Mouse (Mus musculus) kidney, embryonic 16.5 days (tissue): ENCODE measurements around the gene Exoc3l2. TPM values are rescaled to one million over a fixed set of nuclear protein-coding genes. Genes with fewer than 3 reads are reported as not detected.

Experiments
- ATAC-seq: fragments of 200-750 bp; cut with Nextera tagmentation; 2 replicates; pipeline ENCODE4 v1.8.0; 2017; ENCODE audit warnings: moderate TSS enrichment; ENCODE audit not compliant: low FRiP score, low TSS enrichment
- H3K27ac ChIP-seq: fragments of 300-500 bp; sonication (generic); 2 replicates; pipeline ENCODE4 v1.5.1; 2014; ENCODE audit warnings: low read length
- H3K27me3 ChIP-seq: fragments of 300-500 bp; sonication (generic); 2 replicates; pipeline ENCODE4 v1.6.1; 2014; ENCODE audit warnings: low read length, control low read depth, mixed read lengths; ENCODE audit not compliant: insufficient read depth
- H3K36me3 ChIP-seq: fragments of 300-500 bp; sonication (generic); 2 replicates; pipeline ENCODE4 v1.6.1; 2014; ENCODE audit warnings: low read length, control low read depth, mixed read lengths; ENCODE audit not compliant: insufficient read depth
- H3K4me1 ChIP-seq: fragments of 300-500 bp; sonication (generic); 2 replicates; pipeline ENCODE4 v1.6.1; 2014; ENCODE audit warnings: low read length, control low read depth, mixed read lengths; ENCODE audit not compliant: insufficient read depth
- H3K4me2 ChIP-seq: fragments of 300-500 bp; sonication (generic); replicated peaks from 2 replicates; pipeline ENCODE4 v1.6.1; 2014; ENCODE audit warnings: low read depth, low read length
- H3K4me3 ChIP-seq: fragments of 300-500 bp; sonication (generic); 2 replicates; pipeline ENCODE4 v1.5.1; 2014; ENCODE audit warnings: mild to moderate bottlenecking, low read length
- H3K9ac ChIP-seq: fragments of 300-500 bp; sonication (generic); replicated peaks from 2 replicates; pipeline ENCODE4 v1.6.1; 2014; ENCODE audit warnings: low read length
- H3K9me3 ChIP-seq: fragments of 300-500 bp; sonication (generic); 2 replicates; pipeline ENCODE4 v1.6.1; 2016; ENCODE audit warnings: low read length, control low read depth
- WGBS: fragments of 180-500 bp; shearing (Covaris S2); extraction: QIAGEN DNeasy Blood & Tissue Kit; methylation state at CpG from one replicate; pipeline ENCODE4 v1.1.7; 2014; 5-methylcytosine and 5-hydroxymethylcytosine counted together
- polyA plus RNA-seq: library from polyadenylated mRNA; unstranded; fragments of >200 nt; fragmentation: Nextera tagmentation; extraction: Ambion mirVana; gene quantifications from 2 replicates; pipeline ENCODE4 v1.2.1, GENCODE M21; 2015

The Exoc3l2 gene
- 2.9 and 3.8 TPM in 2 replicates for polyA plus RNA-seq

GRCm38 (mm10) chr7:19462884-19463381 lies at the start of gene Exoc3l2:
Gene Exoc3l2, plus strand, starts transcription at chr7:19463331.
- 36% methylated on average over 6 of the region's 6 CpGs for WGBS
- Histone ChIP-seq H3K4me3 (peak within 1 kb of the TSS; percentile 35), H3K36me3 (no peaks in the 10 kb centered on the region), H3K27ac (peak within 1 kb of the TSS; percentile 56; the same call in 1 of the 2 replicates), H3K9ac (peak within 1 kb of the TSS; percentile 36), H3K4me2 (peak within 1 kb of the TSS; percentile 44), H3K27me3 (no peaks in the 10 kb centered on the region), H3K9me3 (no peaks in the 10 kb centered on the region), H3K4me1 (peaks cover 10% of the 10 kb centered on the region)
- ATAC-seq, result no peak

- Histone ChIP-seq H3K27ac (no peak overlapping the region), H3K4me3 (no peak overlapping the region), H3K4me1 (peaks cover 4% of the 10 kb centered on the region; the same call in 1 of the 2 replicates), H3K36me3 (no peaks in the 10 kb centered on the region), H3K27me3 (peaks cover 4% of the 10 kb centered on the region; the same call in 1 of the 2 replicates), H3K9me3 (0 out of 2 replicates have a peak, but pooled peaks cover 6% of the 10 kb centered on the region), H3K9ac (no peak overlapping the region), H3K4me2 (no peak overlapping the region)
- ATAC-seq, result no peak
- WGBS, result 84% methylated on average over 3 of the region's 3 CpGs
Measured at GRCm38 (mm10) chr7:19413525-19413924, 49.6 kb upstream of the Exoc3l2 start.

GRCm38 (mm10) chr7:19416590-19416989 lies 46.5 kb upstream of the Exoc3l2 start:
- Histone ChIP-seq H3K4me3 (no peak overlapping the region), H3K27ac (no peak overlapping the region), H3K36me3 (no peaks in the 10 kb centered on the region), H3K9ac (no peak overlapping the region), H3K4me1 (0 out of 2 replicates have a peak, but pooled peaks cover 6% of the 10 kb centered on the region), H3K27me3 (peaks cover 35% of the 10 kb centered on the region), H3K9me3 (0 out of 2 replicates have a peak, but pooled peaks cover 6% of the 10 kb centered on the region), H3K4me2 (no peak overlapping the region)
- no peak for ATAC-seq
- WGBS, result 67% methylated on average over 15 of the region's 15 CpGs

GRCm38 (mm10) chr7:19420121-19420520 lies 43.0 kb upstream of the Exoc3l2 start:
- peak overlapping the region; percentile 41 for H3K4me2 ChIP-seq
- 0 out of 2 replicates have a peak, but pooled peaks cover 6% of the 10 kb centered on the region for H3K4me1 ChIP-seq
- 3% methylated on average over 28 of the region's 28 CpGs for WGBS
- H3K27ac ChIP-seq, result no peak overlapping the region
- H3K36me3 ChIP-seq, result no peaks in the 10 kb centered on the region
- H3K27me3 ChIP-seq, result peaks cover 36% of the 10 kb centered on the region
- no peak overlapping the region for H3K9ac ChIP-seq
- peak overlapping the region; percentile 20; the same call in 1 of the 2 replicates for H3K4me3 ChIP-seq
- H3K9me3 ChIP-seq, result no peaks in the 10 kb centered on the region
- no peak for ATAC-seq

- no peak overlapping the region for H3K27ac ChIP-seq
- H3K4me3 ChIP-seq, result peak overlapping the region; percentile 43
- peaks cover 36% of the 10 kb centered on the region for H3K27me3 ChIP-seq
- 0 out of 2 replicates have a peak, but pooled peaks cover 6% of the 10 kb centered on the region for H3K4me1 ChIP-seq
- ATAC-seq, result peak; percentile 96
- 0 out of 2 replicates have a peak overlapping the region, but pooled peaks have one; percentile 44 for H3K9ac ChIP-seq
- peaks cover 9% of the 10 kb centered on the region for H3K36me3 ChIP-seq
- peak overlapping the region; percentile 66 for H3K4me2 ChIP-seq
- 12% methylated on average over 43 of the region's 43 CpGs for WGBS
- H3K9me3 ChIP-seq, result no peaks in the 10 kb centered on the region
Measured at GRCm38 (mm10) chr7:19420821-19421636, 42.1 kb upstream of the Exoc3l2 start.

- WGBS, result 81% methylated on average over 3 of the region's 3 CpGs
- Histone ChIP-seq H3K9ac (no peak overlapping the region), H3K4me1 (0 out of 2 replicates have a peak, but pooled peaks cover 6% of the 10 kb centered on the region), H3K9me3 (no peaks in the 10 kb centered on the region), H3K4me2 (no peak overlapping the region), H3K36me3 (peaks cover 25% of the 10 kb centered on the region), H3K27ac (no peak overlapping the region), H3K4me3 (no peak overlapping the region), H3K27me3 (peaks cover 36% of the 10 kb centered on the region)
- no peak for ATAC-seq
Measured at GRCm38 (mm10) chr7:19423083-19423482, 40.0 kb upstream of the Exoc3l2 start.

GRCm38 (mm10) chr7:19424051-19424450 lies 39.1 kb upstream of the Exoc3l2 start:
- 75% methylated on average over 4 of the region's 4 CpGs for WGBS
- no peak overlapping the region for H3K27ac ChIP-seq

GRCm38 (mm10) chr7:19426349-19426748 lies 36.8 kb upstream of the Exoc3l2 start:
- H3K27me3 ChIP-seq, result peaks cover 3% of the 10 kb centered on the region; the same call in 1 of the 2 replicates
- no peak overlapping the region for H3K4me3 ChIP-seq
- H3K9me3 ChIP-seq, result no peaks in the 10 kb centered on the region
- peaks cover 57% of the 10 kb centered on the region for H3K36me3 ChIP-seq
- H3K27ac ChIP-seq, result no peak overlapping the region
- H3K4me2 ChIP-seq, result no peak overlapping the region
- H3K4me1 ChIP-seq, result 0 out of 2 replicates have a peak, but pooled peaks cover 2% of the 10 kb centered on the region
- no peak overlapping the region for H3K9ac ChIP-seq
- ATAC-seq, result no peak
- WGBS, result 69% methylated on average over 6 of the region's 6 CpGs

More at GRCm38 (mm10) chr7:19424051-19424450, 39.1 kb upstream of the Exoc3l2 start:
- no peaks in the 10 kb centered on the region for H3K9me3 ChIP-seq
- peaks cover 26% of the 10 kb centered on the region for H3K27me3 ChIP-seq
- no peak for ATAC-seq
- no peak overlapping the region for H3K4me3 ChIP-seq
- 0 out of 2 replicates have a peak, but pooled peaks cover 6% of the 10 kb centered on the region for H3K4me1 ChIP-seq
- peaks cover 35% of the 10 kb centered on the region for H3K36me3 ChIP-seq
- no peak overlapping the region for H3K4me2 ChIP-seq
- no peak overlapping the region for H3K9ac ChIP-seq

GRCm38 (mm10) chr7:19426888-19427287 lies 36.2 kb upstream of the Exoc3l2 start:
- Histone ChIP-seq H3K4me3 (no peak overlapping the region), H3K27me3 (no peaks in the 10 kb centered on the region), H3K9ac (no peak overlapping the region), H3K36me3 (peaks cover 62% of the 10 kb centered on the region), H3K4me1 (no peaks in the 10 kb centered on the region), H3K9me3 (no peaks in the 10 kb centered on the region), H3K27ac (no peak overlapping the region), H3K4me2 (no peak overlapping the region)
- WGBS, result 92% methylated on average over 6 of the region's 6 CpGs
- no peak for ATAC-seq
